Mouse (Mus musculus) ES-E14 (cell line): ENCODE results near the gene Mrps22. TPM values are rescaled to one million over a fixed set of nuclear protein-coding genes. Genes with fewer than 3 reads are reported as not detected.

Experiments used
- DNase-seq: peaks from one replicate; pipeline ENCODE4 v3.0.0-alpha.2; 2013; ENCODE audit warnings: low read depth, low spot score
- H3K27ac ChIP-seq: 2 replicates; pipeline ENCODE4 v1.5.1; 2012; ENCODE audit warnings: low read depth, mild to moderate bottlenecking, low read length, moderate library complexity, mixed read lengths; ENCODE audit not compliant: poor library complexity, insufficient read depth, severe bottlenecking
- H3K36me3 ChIP-seq: 2 replicates; pipeline ENCODE4 v1.6.1; 2012; ENCODE audit warnings: mild to moderate bottlenecking, low read length, moderate library complexity, mixed read lengths; ENCODE audit not compliant: control insufficient read depth, poor library complexity, insufficient read depth, severe bottlenecking
- H3K4me1 ChIP-seq, 2 experiments: fragments of 150-350 bp in 1 of 2; sonication (generic) in 1 of 2; 2 replicates each; pipeline ENCODE4 v1.6.1; 2012; ENCODE audit warnings: low read length in 2 of 2, mild to moderate bottlenecking in 1 of 2, mixed read lengths in 1 of 2; ENCODE audit not compliant: control insufficient read depth in 2 of 2, insufficient read depth in 2 of 2, poor library complexity in 1 of 2
- H3K4me3 ChIP-seq, 2 experiments: fragments of 150-350 bp in 1 of 2; sonication (generic) in 1 of 2; 2 replicates each; pipeline ENCODE4 v1.5.1; 2012; ENCODE audit warnings: low read length in 2 of 2, low read depth in 1 of 2, mild to moderate bottlenecking in 1 of 2, mixed read lengths in 1 of 2; ENCODE audit not compliant: insufficient read depth in 1 of 2, poor library complexity in 1 of 2, severe bottlenecking in 1 of 2
- H3K9ac ChIP-seq: 2 replicates; pipeline ENCODE4 v1.6.1; 2012; ENCODE audit warnings: low read depth, mild to moderate bottlenecking, low read length, mixed read lengths; ENCODE audit not compliant: poor library complexity, insufficient read depth, severe bottlenecking
- H3K9me3 ChIP-seq: fragments of 150-350 bp; sonication (generic); 2 replicates; pipeline ENCODE4 v1.6.1; 2012; ENCODE audit warnings: low read depth, mild to moderate bottlenecking, low read length; ENCODE audit not compliant: control insufficient read depth, insufficient read depth
- CHD2 ChIP-seq: IDR thresholded peaks from 2 replicates; pipeline ENCODE4 v1.6.1; 2014; ENCODE audit warnings: mild to moderate bottlenecking, low read depth, low read length, inconsistent platforms
- HCFC1 ChIP-seq: IDR thresholded peaks from 2 replicates; pipeline ENCODE4 v1.6.1; 2012; ENCODE audit warnings: low read length, inconsistent platforms, borderline replicate concordance; ENCODE audit not compliant: insufficient read depth
- MAFK ChIP-seq: IDR thresholded peaks from 2 replicates; pipeline ENCODE4 v1.6.1; 2014; ENCODE audit warnings: mild to moderate bottlenecking, low read depth, low read length, inconsistent platforms; ENCODE audit not compliant: insufficient read depth
- ZC3H11A ChIP-seq: IDR thresholded peaks from 2 replicates; pipeline ENCODE4 v1.6.1; 2012; ENCODE audit warnings: low read depth, mild to moderate bottlenecking, inconsistent platforms, low read length, borderline replicate concordance
- ZNF384 ChIP-seq: IDR thresholded peaks from 2 replicates; pipeline ENCODE4 v1.6.1; 2012; ENCODE audit warnings: low read depth, low read length, inconsistent platforms
- in situ Hi-C, 2 experiments: fragments of 600-800 bp; cut with MboI; formaldehyde crosslinking; loops; one replicate each; pipeline ENCODE4 v1.15.1; 2025; ENCODE audit warnings: low sequenced_read_pairs in 2 of 2, inconsistent platforms in 1 of 2; ENCODE audit not compliant: unreplicated experiment in 2 of 2
- total RNA-seq: library from RNA; depleted of rRNA; stranded (reverse); fragments of 300-350 nt; gene quantifications from 2 replicates; pipeline ENCODE4 v1.2.3, GENCODE M21; 2012; rRNA removed

The Mrps22 gene
- total RNA-seq: 34.2 and 48.3 TPM in 2 replicates

DNA sequence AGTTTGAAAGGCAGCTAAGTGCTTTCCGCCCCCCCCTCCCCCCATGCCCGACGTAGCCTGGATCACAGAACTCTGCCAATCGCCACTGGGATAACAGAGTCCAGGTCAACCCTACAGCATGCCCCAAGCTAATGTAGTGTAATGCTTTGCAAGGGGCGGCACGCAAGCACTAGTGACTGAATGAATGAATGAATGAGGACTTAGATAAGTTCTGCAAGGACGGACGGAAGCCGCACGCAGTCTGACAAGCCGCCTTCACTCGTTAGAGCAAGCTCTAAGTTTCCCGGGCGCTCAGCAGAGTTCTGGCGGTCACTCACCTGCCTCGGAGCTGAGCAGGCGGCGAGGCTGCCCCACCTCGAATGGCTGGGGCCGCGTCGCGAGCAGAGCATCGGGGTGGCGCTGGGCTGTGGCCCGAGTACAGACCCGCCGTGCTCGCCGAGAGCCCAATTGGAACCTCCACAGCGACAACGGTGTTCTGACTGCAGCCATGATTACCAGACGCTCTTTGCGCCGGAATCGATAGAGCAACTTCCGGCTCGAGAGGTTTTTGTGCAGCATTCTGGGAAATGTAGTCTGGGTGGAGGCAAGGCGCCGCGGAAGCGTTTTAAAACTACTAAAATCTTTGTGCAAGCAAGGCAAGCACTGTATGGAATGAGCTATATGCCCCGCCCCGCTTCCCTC, at the start of gene Mrps22:
Gene Mrps22, minus strand, starts transcription at position 505 of the 681 bp plus-strand sequence.
- peak within 1 kb of the TSS; percentile 81 to 97 for H3K4me3 ChIP-seq
- H3K36me3 ChIP-seq: peaks cover 13% of the 10 kb centered on the region
- H3K27ac ChIP-seq: no peak within 1 kb of the TSS
- no peaks in the 10 kb centered on the region for H3K9me3 ChIP-seq
- in situ Hi-C loops: no loop called here
- DNase-seq: peak; percentile 78
- TF ChIP-seq CHD2 (no peak), ZC3H11A (no peak), MAFK (no peak), ZNF384 (no peak), HCFC1 (peak; percentile 93)
- peaks cover 0 to 5% of the 10 kb centered on the region in 2 experiments; a peak in 1 of 4 replicates for H3K4me1 ChIP-seq
- H3K9ac ChIP-seq: peak within 1 kb of the TSS; percentile 94

DNA sequence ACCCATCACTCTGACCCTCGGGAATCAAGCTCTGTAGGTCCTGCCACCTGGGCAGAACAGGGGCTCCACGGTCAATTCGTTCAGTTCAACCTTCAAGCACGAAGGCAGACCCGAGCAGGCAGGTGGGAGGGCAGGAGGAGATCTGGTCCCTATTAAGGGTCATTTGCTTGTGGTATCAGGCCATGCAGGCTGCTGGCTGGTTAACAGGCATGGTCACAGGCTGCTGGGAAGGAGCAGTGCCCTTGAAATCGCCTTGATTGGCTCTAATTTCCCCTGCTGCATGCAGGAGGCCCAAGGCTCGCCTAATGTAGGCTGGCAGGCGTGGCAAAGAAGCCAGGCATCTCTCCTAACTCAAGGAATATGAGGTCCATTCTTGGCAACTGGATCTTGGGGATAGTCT, 49.1 kb upstream of the Mrps22 start:
- no peak for DNase-seq
- H3K4me1 ChIP-seq: no peaks in the 10 kb centered on the region
- in situ Hi-C loops: no loop called here

DNA sequence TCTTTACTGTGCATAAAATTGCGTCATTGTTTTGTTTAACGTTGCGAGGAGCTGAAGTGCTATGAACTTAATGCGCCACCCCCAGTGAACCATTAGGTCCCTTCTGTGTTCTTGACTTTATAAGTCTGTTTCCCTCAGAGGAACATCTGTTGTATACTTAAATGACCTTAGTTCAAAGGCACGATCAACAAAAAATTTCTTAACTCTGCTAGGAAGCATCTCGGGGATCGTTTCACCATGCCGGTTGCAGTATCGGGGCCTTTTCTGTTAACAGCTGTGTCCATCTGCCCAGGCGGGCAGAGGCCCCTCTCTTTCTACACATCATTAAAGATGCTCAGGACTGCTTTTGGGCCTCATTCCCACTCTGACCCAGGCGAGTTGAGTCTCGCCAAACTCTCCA, 46.0 kb upstream of the Mrps22 start:
- Histone ChIP-seq H3K36me3 (no peaks in the 10 kb centered on the region), H3K9me3 (no peaks in the 10 kb centered on the region), H3K9ac (no peak overlapping the region), H3K4me1 (no peaks in the 10 kb centered on the region), H3K4me3 (no peak overlapping the region), H3K27ac (no peak overlapping the region)
- DNase-seq: no peak
- TF ChIP-seq ZNF384 (no peak), ZC3H11A (no peak), CHD2 (no peak), MAFK (no peak), HCFC1 (no peak)
- in situ Hi-C loops: no loop called here

More for the DNA sequence above, 49.1 kb upstream of the Mrps22 start:
- H3K9me3 ChIP-seq: no peaks in the 10 kb centered on the region
- no peak overlapping the region for H3K27ac ChIP-seq
- H3K9ac ChIP-seq: no peak overlapping the region
- no peaks in the 10 kb centered on the region for H3K36me3 ChIP-seq
- no peak overlapping the region for H3K4me3 ChIP-seq
- TF ChIP-seq ZNF384 (no peak), ZC3H11A (no peak), HCFC1 (no peak), CHD2 (no peak), MAFK (no peak)

DNA sequence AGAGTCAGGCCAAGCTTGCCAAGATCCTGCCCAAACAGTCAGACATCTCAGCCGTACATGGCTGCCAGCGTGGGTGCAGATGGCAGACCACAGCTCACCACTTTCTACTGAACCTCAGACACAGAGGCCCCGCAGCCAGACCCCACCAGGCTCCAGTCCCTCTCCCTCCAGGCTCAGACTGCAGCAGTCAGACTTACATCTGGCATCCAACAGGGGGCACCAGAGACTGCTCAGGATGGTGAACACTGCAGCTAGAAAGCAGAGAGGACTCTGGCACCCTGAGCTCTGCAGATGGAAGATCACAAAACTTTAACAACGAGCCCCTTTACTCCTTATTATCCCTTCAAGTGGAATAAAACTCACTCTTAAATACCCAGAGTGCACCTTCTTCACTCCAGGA, 44.3 kb upstream of the Mrps22 start:
- in situ Hi-C loops: no loop called here
- Histone ChIP-seq H3K27ac (no peak overlapping the region), H3K4me3 (no peak overlapping the region), H3K9me3 (no peaks in the 10 kb centered on the region), H3K4me1 (no peaks in the 10 kb centered on the region), H3K36me3 (no peaks in the 10 kb centered on the region), H3K9ac (no peak overlapping the region)
- peak; percentile 47 for DNase-seq
- no peak for TF ChIP-seq CHD2
- TF ChIP-seq ZC3H11A: peak; percentile 75; the same call in 1 of the 2 replicates
- no peak for TF ChIP-seq ZNF384
- no peak for TF ChIP-seq HCFC1
- no peak for TF ChIP-seq MAFK
